Mouse (Mus musculus) embryonic fibroblast, embryonic 13.5 days (primary cell): ENCODE measurements at regions not wholly inside any gene's neighbourhood (a gene's known extent, or its start where the extent isn't known, plus 50 kb on each side); places are given as distances from the start of the nearest gene placed in this dataset.

ENCODE experiments used
- CTCF ChIP-seq: IDR thresholded peaks from 2 replicates; pipeline ENCODE4 v1.5.1; 2011; ENCODE audit warnings: mild to moderate bottlenecking, control low read depth, low read length, moderate library complexity, borderline replicate concordance; ENCODE audit not compliant: insufficient read depth
- POLR2A ChIP-seq: IDR thresholded peaks from 2 replicates; pipeline ENCODE4 v1.6.1; 2011; ENCODE audit warnings: low read depth, mild to moderate bottlenecking, control low read depth, low read length, moderate library complexity

- TF ChIP-seq POLR2A (no peak), CTCF (no peak)
Measured at GRCm38 (mm10) chr1:119350296-119350695, 71.8 kb downstream of the Inhbb start.
